Mouse (Mus musculus): ENCODE measurements around the gene Sh3kbp1. TPM values are rescaled to one million over a fixed set of nuclear protein-coding genes. Genes with fewer than 3 reads are reported as not detected.

Gene Sh3kbp1
- polyA plus RNA-seq, 1 experiment from 2014 or later: 44.1 TPM

Other genes starting within 250 kb of the Sh3kbp1 start
- 2.7 and 3.5 TPM in 2 replicates for gene Map7d2, start 212.7 kb upstream of the Sh3kbp1 start, polyA plus RNA-seq (2015; fragmentation: Nextera tagmentation; extraction: Ambion mirVana)
- 21.2 and 24.6 TPM in 2 replicates for gene Bclaf3, start 100.6 kb upstream of the Sh3kbp1 start, polyA plus RNA-seq (2015; fragmentation: Nextera tagmentation; extraction: Ambion mirVana)

Measured in kidney, embryonic 15.5 days (tissue).